Mouse (Mus musculus) liver, embryonic 14.5 days (tissue): ENCODE data around the gene Osmr. TPM values are rescaled to one million over a fixed set of nuclear protein-coding genes. Genes with fewer than 3 reads are reported as not detected.

Experiments used
- ATAC-seq: fragments of 200-750 bp; cut with Nextera tagmentation; 2 replicates; pipeline ENCODE4 v1.8.0; 2017; ENCODE audit warnings: moderate number of reproducible peaks, mild to moderate bottlenecking, moderate library complexity; ENCODE audit not compliant: insufficient read depth
- DNase-seq, 3 experiments: peaks; one replicate each; pipeline ENCODE4 v3.0.0-alpha.2; 2012 to 2013; ENCODE audit warnings: low read depth in 3 of 3, low spot score in 3 of 3
- H3K27ac ChIP-seq: fragments of 300-500 bp; sonication (generic); 2 replicates; pipeline ENCODE4 v1.5.1; 2014; ENCODE audit warnings: moderate library complexity, mild to moderate bottlenecking, control low read depth, inconsistent platforms
- H3K27me3 ChIP-seq: fragments of 300-500 bp; sonication (generic); 2 replicates; pipeline ENCODE4 v1.6.1; 2014; ENCODE audit warnings: mild to moderate bottlenecking, low read length, moderate library complexity; ENCODE audit not compliant: control insufficient read depth, insufficient read depth
- H3K36me3 ChIP-seq: fragments of 300-500 bp; sonication (generic); replicated peaks from 2 replicates; pipeline ENCODE4 v1.6.1; 2014; ENCODE audit warnings: low read depth; ENCODE audit not compliant: control insufficient read depth, insufficient read depth
- H3K4me1 ChIP-seq, 2 experiments: fragments of 200-500 bp in 1 of 2; fragments of 300-500 bp in 1 of 2; sonication (generic) in 1 of 2; replicated peaks; 2 replicates each; pipeline ENCODE4 v1.6.1; 2012 to 2014; ENCODE audit warnings: antibody characterized with exemption in 1 of 2, inconsistent platforms in 1 of 2, low read length in 1 of 2; ENCODE audit not compliant: control insufficient read depth in 2 of 2, insufficient read depth in 2 of 2
- H3K4me2 ChIP-seq: fragments of 300-500 bp; sonication (generic); 2 replicates; pipeline ENCODE4 v1.6.1; 2014; ENCODE audit warnings: low read depth, mild to moderate bottlenecking, control low read depth, moderate library complexity
- H3K4me3 ChIP-seq, 2 experiments: fragments of 200-500 bp in 1 of 2; fragments of 300-500 bp in 1 of 2; sonication (generic) in 1 of 2; 2 replicates each; pipeline ENCODE4 v1.5.1; 2012 to 2014; ENCODE audit warnings: low read depth in 2 of 2, low read length in 2 of 2, mild to moderate bottlenecking in 2 of 2, control low read depth in 1 of 2, inconsistent platforms in 1 of 2, moderate library complexity in 1 of 2; ENCODE audit not compliant: insufficient read depth in 1 of 2
- H3K9ac ChIP-seq: fragments of 300-500 bp; sonication (generic); replicated peaks from 2 replicates; pipeline ENCODE4 v1.6.1; 2014; ENCODE audit warnings: mild to moderate bottlenecking, control low read depth, moderate library complexity
- H3K9me3 ChIP-seq: fragments of 300-500 bp; sonication (generic); 2 replicates; pipeline ENCODE4 v1.6.1; 2016; ENCODE audit warnings: low read length, mixed read lengths; ENCODE audit not compliant: control insufficient read depth
- CTCF ChIP-seq: IDR thresholded peaks from 2 replicates; pipeline ENCODE4 v1.5.1; 2016; ENCODE audit warnings: antibody characterized with exemption, low read depth, control low read depth
- EP300 ChIP-seq: IDR thresholded peaks from 2 replicates; pipeline ENCODE4 v1.6.1; 2016; ENCODE audit warnings: antibody characterized with exemption, low read depth
- WGBS: fragments of 180-500 bp; shearing (Covaris S2); extraction: QIAGEN DNeasy Blood & Tissue Kit; methylation state at CpG from one replicate; pipeline ENCODE4 v1.1.7; 2014; ENCODE audit not compliant: insufficient replicate concordance; 5-methylcytosine and 5-hydroxymethylcytosine counted together
- polyA plus RNA-seq, 2 experiments: library from polyadenylated mRNA; depleted of rRNA in 1 of 2; stranded (reverse) in 1 of 2; unstranded in 1 of 2; fragments of >200 nt; fragmentation: Nextera tagmentation in 1 of 2; extraction: Ambion mirVana in 1 of 2; gene quantifications; 2 replicates each; pipeline versions ENCODE4 v1.2.1 to v1.2.3; 2012 to 2014

Osmr gene
- polyA plus RNA-seq, 2 experiments = 0.17 to 0.28 TPM

DNA sequence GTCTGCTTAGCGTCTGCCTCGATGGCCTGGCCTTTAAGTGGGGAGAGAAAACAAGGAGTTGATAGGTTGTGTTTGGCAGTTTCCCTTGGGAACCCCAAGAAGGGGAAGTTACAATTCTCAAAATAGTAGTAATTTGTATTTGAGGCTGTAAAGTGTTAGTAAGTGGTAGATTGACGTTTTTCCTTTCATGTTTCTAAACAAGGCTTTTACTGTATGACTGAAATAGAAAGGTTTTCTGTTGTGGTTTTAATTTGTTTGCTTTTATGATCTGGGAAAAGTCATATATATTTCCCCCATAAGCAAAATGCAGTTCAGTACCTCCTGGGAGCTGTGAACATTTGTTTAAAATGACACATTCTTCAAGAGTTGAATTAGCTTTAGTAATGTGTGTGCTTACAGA lies 102.5 kb downstream of the Osmr start:
- WGBS = 79% methylated on average over 3 of the region's 3 CpGs
- ATAC-seq (no peak), DNase-seq (no peak)
- TF ChIP-seq EP300 (no peak), CTCF (no peak)
- Histone ChIP-seq H3K9me3 (no peaks in the 10 kb centered on the region), H3K4me3 (no peak overlapping the region), H3K4me2 (no peak overlapping the region), H3K27me3 (no peaks in the 10 kb centered on the region), H3K27ac (no peak overlapping the region), H3K9ac (no peak overlapping the region), H3K36me3 (peaks cover 61% of the 10 kb centered on the region), H3K4me1 (no peaks in the 10 kb centered on the region)

Other genes with a start within 250 kb of the Osmr start
- gene Rictor, start 166.6 kb downstream of the Osmr start, polyA plus RNA-seq (2012; rRNA removed) = 3.3 and 4.4 TPM in 2 replicates
- 12.7 and 14.2 TPM in 2 replicates for gene Rictor, start 166.6 kb downstream of the Osmr start, polyA plus RNA-seq (2014; fragmentation: Nextera tagmentation; extraction: Ambion mirVana)
- gene Lifr, start 215.6 kb upstream of the Osmr start, polyA plus RNA-seq (2012; rRNA removed) = 5.8 and 8.1 TPM in 2 replicates
- 22.3 and 24.1 TPM in 2 replicates for gene Lifr, start 215.6 kb upstream of the Osmr start, polyA plus RNA-seq (2014; fragmentation: Nextera tagmentation; extraction: Ambion mirVana)